Mouse (Mus musculus): ENCODE measurements at regions not wholly inside any gene's neighbourhood (a gene's known extent, or its start where the extent isn't known, plus 50 kb on each side); places are given as distances from the start of the nearest gene placed in this dataset.

DNA sequence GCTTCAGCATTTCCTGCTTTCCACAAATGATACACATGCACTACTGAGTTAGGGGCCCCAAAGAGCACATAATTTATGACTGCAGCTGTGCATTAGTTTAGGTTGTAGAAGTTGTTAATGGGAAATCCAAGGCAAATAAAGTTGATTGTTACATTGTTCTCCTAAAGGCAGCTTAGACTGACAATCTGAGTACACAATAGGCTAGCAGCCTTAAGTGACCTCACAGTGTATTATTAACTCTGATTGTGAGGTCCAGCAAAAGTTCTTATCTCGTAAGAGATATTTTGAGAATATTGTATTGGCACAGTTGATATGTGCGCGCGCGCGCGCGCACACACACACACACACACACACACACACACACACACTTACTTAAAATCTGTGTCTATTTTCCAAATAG is 70.5 kb upstream of the Yae1d1 start:
- DNase-seq (ENCODE audit: low spot score in 2 of 2) = no peak

DNA sequence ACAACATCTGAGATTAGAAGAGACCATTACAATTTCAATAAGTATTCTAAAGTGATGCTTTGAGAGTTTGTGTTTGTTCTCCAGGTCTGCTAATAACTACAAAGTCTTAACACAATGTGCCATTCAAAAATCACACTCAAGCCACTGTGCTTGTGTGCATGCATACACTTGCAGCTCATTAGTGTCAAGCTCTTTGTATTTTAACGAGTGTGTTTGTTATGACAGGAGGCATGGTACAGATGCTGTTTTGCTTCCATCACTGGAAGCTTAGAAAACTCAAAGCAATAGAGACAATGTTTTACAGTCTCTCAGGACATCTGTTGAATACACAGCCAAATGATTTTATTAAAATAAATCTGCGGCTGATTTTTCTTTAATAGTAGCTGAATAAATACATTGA is 67.1 kb upstream of the Yae1d1 start:
- no peak for DNase-seq (ENCODE audit: low spot score in 2 of 2)

DNA sequence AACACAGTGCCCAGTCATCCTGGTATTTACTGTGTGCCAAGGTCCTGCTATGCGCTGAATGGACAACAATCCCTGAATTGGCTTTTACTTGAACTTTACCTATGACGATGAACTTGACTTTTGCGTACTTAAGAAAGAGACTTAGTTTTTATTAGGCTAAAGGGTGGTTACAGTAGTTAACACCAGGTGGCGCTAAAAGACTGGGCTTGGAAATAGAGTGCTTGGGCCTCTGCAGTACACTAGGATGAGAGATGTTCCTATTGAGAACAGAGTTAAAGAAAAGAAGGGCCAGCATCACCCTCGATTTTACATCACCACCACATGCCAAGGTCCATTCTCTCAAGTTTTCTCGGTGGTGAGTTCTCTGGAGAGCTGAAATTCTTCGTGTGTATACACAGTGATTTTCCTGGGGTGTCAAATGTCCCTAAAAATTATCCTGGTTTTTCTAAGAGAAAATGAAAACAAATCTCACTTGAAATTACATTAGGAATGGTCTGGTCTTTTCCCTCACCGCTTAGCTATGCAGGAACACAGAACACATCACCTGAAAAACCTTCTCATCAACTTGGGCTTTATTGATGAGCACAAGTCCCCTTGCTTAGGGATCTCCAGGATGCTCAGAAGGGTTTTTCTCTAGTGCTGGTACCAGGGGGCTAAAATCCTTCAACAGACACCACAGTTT is 64.2 kb upstream of the Yae1d1 start:
- DNase-seq (ENCODE audit: low spot score in 2 of 2) = peak; percentile 22 to 35

DNA sequence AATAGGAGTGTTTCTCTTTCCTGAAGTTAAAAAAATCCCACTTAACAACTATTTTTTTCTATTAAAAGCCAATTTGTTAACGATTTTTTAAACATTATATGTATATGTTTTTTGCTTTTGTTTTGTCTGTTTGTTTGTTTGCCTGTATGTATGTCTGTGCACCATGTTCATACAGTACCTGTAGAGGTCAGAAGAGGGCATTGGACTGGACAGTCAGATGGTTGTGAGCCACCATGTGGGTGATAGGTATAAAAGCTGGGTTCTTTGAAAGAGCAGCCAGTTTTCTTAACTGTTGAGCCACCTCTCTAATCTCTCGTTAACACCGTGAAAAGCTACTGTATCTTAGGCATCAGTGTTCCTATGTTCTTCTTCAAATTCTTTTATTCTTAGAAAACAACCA is 63.7 kb upstream of the Yae1d1 start:
- DNase-seq (ENCODE audit: low spot score in 2 of 2) = no peak

DNA sequence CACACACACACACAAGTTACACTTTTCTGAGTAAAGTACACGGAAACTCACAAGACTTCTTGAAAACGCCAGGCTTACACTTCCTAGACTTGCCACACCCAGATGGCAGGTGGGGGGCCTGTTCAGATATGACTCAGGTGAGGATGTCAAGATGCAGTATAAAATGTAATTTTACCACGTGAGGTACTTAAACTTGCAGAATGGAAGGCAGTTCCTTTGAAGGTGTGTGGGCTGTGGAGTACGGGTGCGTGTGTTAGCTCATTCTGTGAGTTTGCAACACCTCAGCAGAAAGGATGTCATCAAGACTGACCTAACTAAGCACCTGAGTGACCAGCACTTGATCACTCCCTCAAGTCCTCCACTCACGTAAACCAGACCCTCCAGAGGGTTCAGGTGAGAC is 50.0 kb upstream of the Yae1d1 start:
- DNase-seq (ENCODE audit: low spot score in 2 of 2) = no peak
